Mouse (Mus musculus): Measurements from ENCODE around the gene Gcsam. TPM values are rescaled to one million over a fixed set of nuclear protein-coding genes. Genes with fewer than 3 reads are reported as not detected.

The Gcsam gene
- polyA plus RNA-seq, 1 experiment from 2014 or later, result 0.16 TPM

- Histone ChIP-seq H3K4me2 (no peak overlapping the region), H3K4me1 (ENCODE audit: control insufficient read depth, insufficient read depth, low read length) (no peaks in the 10 kb centered on the region), H3K9ac (ENCODE audit: low read depth, low read length) (no peak overlapping the region), H3K27me3 (ENCODE audit: control insufficient read depth, insufficient read depth, low read length) (no peaks in the 10 kb centered on the region), H3K4me3 (ENCODE audit: low read depth, low read length) (no peak overlapping the region), H3K27ac (ENCODE audit: low read depth, low read length) (no peak overlapping the region), H3K36me3 (ENCODE audit: control insufficient read depth, insufficient read depth, low read length) (no peaks in the 10 kb centered on the region), H3K9me3 (replicated peaks; ENCODE audit: control insufficient read depth, low read length) (no peaks in the 10 kb centered on the region)
- 76% methylated on average over 4 of the region's 4 CpGs for WGBS (ENCODE audit: insufficient replicate concordance)
- no peak for ATAC-seq (replicated peaks; ENCODE audit: insufficient number of reproducible peaks, low FRiP score, low TSS enrichment)
These were observed 22.2 kb downstream of the Gcsam start for GRCm38 (mm10) chr16:45632420-45632819.

- no peaks in the 10 kb centered on the region for H3K9me3 ChIP-seq (replicated peaks; ENCODE audit: control insufficient read depth, low read length)
- no peak for ATAC-seq (replicated peaks; ENCODE audit: insufficient number of reproducible peaks, low FRiP score, low TSS enrichment)
- H3K9ac ChIP-seq (ENCODE audit: low read depth, low read length), result no peak overlapping the region
- no peaks in the 10 kb centered on the region for H3K4me1 ChIP-seq (ENCODE audit: control insufficient read depth, insufficient read depth, low read length)
- H3K36me3 ChIP-seq (ENCODE audit: control insufficient read depth, insufficient read depth, low read length), result no peaks in the 10 kb centered on the region
- H3K27me3 ChIP-seq (ENCODE audit: control insufficient read depth, insufficient read depth, low read length), result no peaks in the 10 kb centered on the region
- no peak overlapping the region for H3K4me2 ChIP-seq
- H3K27ac ChIP-seq (ENCODE audit: low read depth, low read length), result no peak overlapping the region
- 77% methylated on average over 2 of the region's 2 CpGs for WGBS (ENCODE audit: insufficient replicate concordance)
- no peak overlapping the region for H3K4me3 ChIP-seq (ENCODE audit: low read depth, low read length)
These were observed 25.6 kb downstream of the Gcsam start for GRCm38 (mm10) chr16:45635826-45636225.

DNA sequence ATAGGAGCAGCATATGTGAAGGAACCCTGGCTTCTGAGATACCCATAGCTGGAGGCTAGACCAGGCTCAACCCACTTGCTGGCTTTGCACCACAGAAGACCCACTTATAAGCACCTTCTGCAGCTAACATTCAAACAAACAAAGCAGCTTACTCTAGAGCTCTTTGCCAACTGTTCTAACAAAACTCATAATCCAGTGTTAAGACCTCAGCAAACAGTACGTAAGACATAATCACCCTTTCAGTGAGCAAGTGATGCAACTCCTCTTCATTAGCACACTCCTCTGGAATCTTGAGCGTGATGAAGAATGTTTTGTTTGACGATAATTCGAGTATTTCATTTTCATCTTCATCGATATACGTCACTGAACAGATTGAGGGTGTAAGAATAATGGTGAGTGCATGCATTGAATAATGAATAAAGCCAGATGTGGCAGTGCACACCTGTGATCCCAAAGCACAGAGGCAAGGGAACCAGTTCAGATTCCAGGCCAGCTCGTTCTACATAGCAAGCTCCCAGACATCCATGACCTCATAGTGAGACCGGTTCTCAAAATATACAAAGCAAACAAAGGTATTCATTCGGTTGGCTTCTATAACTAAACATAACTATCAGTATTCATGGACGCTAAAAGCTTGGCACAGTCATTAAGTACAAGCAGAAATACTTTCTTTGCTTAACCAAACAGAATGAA lies 30.0 kb downstream of the Gcsam start:
- H3K27me3 ChIP-seq (ENCODE audit: control insufficient read depth, insufficient read depth, low read length), result no peaks in the 10 kb centered on the region
- no peak overlapping the region for H3K4me2 ChIP-seq
- 62% methylated on average over 10 of the region's 10 CpGs for WGBS (ENCODE audit: insufficient replicate concordance)
- ATAC-seq (replicated peaks; ENCODE audit: insufficient number of reproducible peaks, low FRiP score, low TSS enrichment), result no peak
- no peak overlapping the region for H3K4me3 ChIP-seq (ENCODE audit: low read depth, low read length)
- no peaks in the 10 kb centered on the region for H3K9me3 ChIP-seq (replicated peaks; ENCODE audit: control insufficient read depth, low read length)
- H3K4me1 ChIP-seq (ENCODE audit: control insufficient read depth, insufficient read depth, low read length), result 0 out of 2 replicates have a peak, but pooled peaks cover 5% of the 10 kb centered on the region
- H3K36me3 ChIP-seq (ENCODE audit: control insufficient read depth, insufficient read depth, low read length), result no peaks in the 10 kb centered on the region
- H3K27ac ChIP-seq (ENCODE audit: low read depth, low read length), result no peak overlapping the region
- no peak overlapping the region for H3K9ac ChIP-seq (ENCODE audit: low read depth, low read length)

DNA sequence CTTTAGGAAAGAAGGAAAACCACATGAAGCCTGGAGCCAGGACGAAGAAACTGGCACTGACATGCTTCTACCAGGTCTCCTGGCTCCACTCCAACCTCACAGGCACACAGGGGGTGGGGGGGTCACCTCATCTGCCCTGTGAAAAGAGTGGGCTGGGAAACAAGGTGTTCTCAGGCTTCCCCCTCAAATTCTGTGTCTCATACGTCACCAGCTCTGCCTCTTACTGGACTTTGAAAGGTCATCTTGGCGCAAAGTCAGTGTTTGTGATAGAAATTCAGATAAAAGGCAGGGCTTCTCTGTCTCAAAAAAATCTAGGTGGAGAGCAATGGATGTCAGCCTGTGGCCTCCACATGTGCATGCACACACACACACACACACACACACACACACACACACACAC lies 31.1 kb downstream of the Gcsam start:
- no peaks in the 10 kb centered on the region for H3K27me3 ChIP-seq (ENCODE audit: control insufficient read depth, insufficient read depth, low read length)
- H3K4me2 ChIP-seq, result no peak overlapping the region
- no peak for ATAC-seq (replicated peaks; ENCODE audit: insufficient number of reproducible peaks, low FRiP score, low TSS enrichment)
- H3K27ac ChIP-seq (ENCODE audit: low read depth, low read length), result peak overlapping the region; percentile 60; the same call in 1 of the 2 replicates
- 56% methylated on average over 3 of the region's 3 CpGs for WGBS (ENCODE audit: insufficient replicate concordance)
- no peaks in the 10 kb centered on the region for H3K36me3 ChIP-seq (ENCODE audit: control insufficient read depth, insufficient read depth, low read length)
- no peak overlapping the region for H3K9ac ChIP-seq (ENCODE audit: low read depth, low read length)
- H3K4me1 ChIP-seq (ENCODE audit: control insufficient read depth, insufficient read depth, low read length), result 0 out of 2 replicates have a peak, but pooled peaks cover 5% of the 10 kb centered on the region
- H3K4me3 ChIP-seq (ENCODE audit: low read depth, low read length), result no peak overlapping the region
- H3K9me3 ChIP-seq (replicated peaks; ENCODE audit: control insufficient read depth, low read length), result no peaks in the 10 kb centered on the region

- 70% methylated on average over 3 of the region's 3 CpGs for WGBS (ENCODE audit: insufficient replicate concordance)
- no peaks in the 10 kb centered on the region for H3K9me3 ChIP-seq (replicated peaks; ENCODE audit: control insufficient read depth, low read length)
- no peak overlapping the region for H3K9ac ChIP-seq (ENCODE audit: low read depth, low read length)
- no peaks in the 10 kb centered on the region for H3K27me3 ChIP-seq (ENCODE audit: control insufficient read depth, insufficient read depth, low read length)
- no peak overlapping the region for H3K4me2 ChIP-seq
- ATAC-seq (replicated peaks; ENCODE audit: insufficient number of reproducible peaks, low FRiP score, low TSS enrichment), result no peak
- H3K4me1 ChIP-seq (ENCODE audit: control insufficient read depth, insufficient read depth, low read length), result 0 out of 2 replicates have a peak, but pooled peaks cover 5% of the 10 kb centered on the region
- no peaks in the 10 kb centered on the region for H3K36me3 ChIP-seq (ENCODE audit: control insufficient read depth, insufficient read depth, low read length)
- no peak overlapping the region for H3K27ac ChIP-seq (ENCODE audit: low read depth, low read length)
- no peak overlapping the region for H3K4me3 ChIP-seq (ENCODE audit: low read depth, low read length)
These were observed 33.8 kb downstream of the Gcsam start for GRCm38 (mm10) chr16:45643944-45644343.

- no peaks in the 10 kb centered on the region for H3K9me3 ChIP-seq (replicated peaks; ENCODE audit: control insufficient read depth, low read length)
- H3K36me3 ChIP-seq (ENCODE audit: control insufficient read depth, insufficient read depth, low read length), result no peaks in the 10 kb centered on the region
- no peak overlapping the region for H3K4me2 ChIP-seq
- no peak for ATAC-seq (replicated peaks; ENCODE audit: insufficient number of reproducible peaks, low FRiP score, low TSS enrichment)
- no peak overlapping the region for H3K27ac ChIP-seq (ENCODE audit: low read depth, low read length)
- H3K27me3 ChIP-seq (ENCODE audit: control insufficient read depth, insufficient read depth, low read length), result no peaks in the 10 kb centered on the region
- no peak overlapping the region for H3K4me3 ChIP-seq (ENCODE audit: low read depth, low read length)
- 46% methylated on average over 6 of the region's 6 CpGs for WGBS (ENCODE audit: insufficient replicate concordance)
- no peak overlapping the region for H3K9ac ChIP-seq (ENCODE audit: low read depth, low read length)
- 0 out of 2 replicates have a peak, but pooled peaks cover 5% of the 10 kb centered on the region for H3K4me1 ChIP-seq (ENCODE audit: control insufficient read depth, insufficient read depth, low read length)
These were observed 34.2 kb downstream of the Gcsam start for GRCm38 (mm10) chr16:45644380-45644779.

GRCm38 (mm10) chr16:45651497-45651896 lies 41.3 kb downstream of the Gcsam start:
- no peak overlapping the region for H3K4me3 ChIP-seq (ENCODE audit: low read depth, low read length)
- WGBS (ENCODE audit: insufficient replicate concordance), result 59% methylated on average over 2 of the region's 2 CpGs
- H3K27ac ChIP-seq (ENCODE audit: low read depth, low read length), result no peak overlapping the region
- no peaks in the 10 kb centered on the region for H3K36me3 ChIP-seq (ENCODE audit: control insufficient read depth, insufficient read depth, low read length)
- no peak overlapping the region for H3K9ac ChIP-seq (ENCODE audit: low read depth, low read length)
- H3K27me3 ChIP-seq (ENCODE audit: control insufficient read depth, insufficient read depth, low read length), result 0 out of 2 replicates have a peak, but pooled peaks cover 6% of the 10 kb centered on the region
- ATAC-seq (replicated peaks; ENCODE audit: insufficient number of reproducible peaks, low FRiP score, low TSS enrichment), result no peak
- peaks cover 11% of the 10 kb centered on the region; the same call in 1 of the 2 replicates for H3K4me1 ChIP-seq (ENCODE audit: control insufficient read depth, insufficient read depth, low read length)
- no peaks in the 10 kb centered on the region for H3K9me3 ChIP-seq (replicated peaks; ENCODE audit: control insufficient read depth, low read length)
- no peak overlapping the region for H3K4me2 ChIP-seq

DNA sequence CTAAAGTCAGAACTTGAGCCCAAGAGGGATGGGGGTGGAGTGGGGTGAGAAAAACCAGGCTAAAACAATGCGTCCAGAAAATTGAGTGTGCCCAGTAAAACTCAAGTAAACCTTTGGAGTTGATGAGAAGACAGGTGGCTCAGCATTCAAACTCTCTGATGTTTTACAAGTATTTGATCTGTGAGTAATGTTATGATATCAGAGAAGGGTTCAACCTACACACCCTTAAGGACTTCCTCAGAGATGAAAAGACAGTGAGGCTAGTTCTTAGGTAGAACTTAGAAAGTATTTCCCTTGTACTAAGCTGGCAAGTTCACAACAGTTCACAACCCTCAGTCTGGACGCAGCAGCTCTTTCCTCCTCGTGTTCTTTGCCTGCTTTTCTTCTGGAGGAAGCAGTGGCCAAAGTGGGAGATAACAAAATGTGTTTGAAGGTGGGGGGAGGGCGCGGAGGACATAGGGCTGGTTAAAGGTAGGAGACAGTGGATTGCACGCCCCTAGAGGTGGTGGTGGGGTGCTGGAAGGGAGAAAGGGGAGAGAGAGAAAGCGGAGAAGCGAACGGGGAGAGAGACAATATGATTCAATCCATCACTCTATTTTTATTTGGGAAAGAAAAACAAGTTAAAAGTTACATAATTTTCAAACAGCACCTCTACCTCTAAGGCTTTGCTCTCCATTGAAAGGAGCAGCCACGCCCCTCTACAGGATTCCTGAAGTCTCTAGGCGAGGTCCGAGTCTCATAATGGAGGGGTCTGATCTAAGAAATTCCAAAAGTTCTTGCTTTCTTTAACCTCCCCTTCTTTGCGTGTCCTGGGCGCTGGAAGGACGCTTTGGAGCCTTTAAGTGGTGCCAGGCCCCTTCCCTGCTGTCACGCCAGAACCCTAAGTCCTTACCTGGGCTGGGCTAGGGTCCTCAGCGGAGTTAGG lies 43.1 kb downstream of the Gcsam start:
- 8% methylated on average over 17 of the region's 17 CpGs for WGBS (ENCODE audit: insufficient replicate concordance)
- H3K4me1 ChIP-seq (ENCODE audit: control insufficient read depth, insufficient read depth, low read length), result peaks cover 11% of the 10 kb centered on the region; the same call in 1 of the 2 replicates
- no peak overlapping the region for H3K27ac ChIP-seq (ENCODE audit: low read depth, low read length)
- peak overlapping the region; percentile 56 for H3K9ac ChIP-seq (ENCODE audit: low read depth, low read length)
- ATAC-seq (replicated peaks; ENCODE audit: insufficient number of reproducible peaks, low FRiP score, low TSS enrichment), result no peak
- peak overlapping the region; percentile 84 for H3K4me2 ChIP-seq
- H3K36me3 ChIP-seq (ENCODE audit: control insufficient read depth, insufficient read depth, low read length), result no peaks in the 10 kb centered on the region
- 0 out of 2 replicates have a peak, but pooled peaks cover 6% of the 10 kb centered on the region for H3K27me3 ChIP-seq (ENCODE audit: control insufficient read depth, insufficient read depth, low read length)
- H3K4me3 ChIP-seq (ENCODE audit: low read depth, low read length), result peak overlapping the region; percentile 41
- H3K9me3 ChIP-seq (replicated peaks; ENCODE audit: control insufficient read depth, low read length), result no peaks in the 10 kb centered on the region

Measured in heart, embryonic 11.5 days (tissue).